21 mouse cellular contexts compared by ENCODE assay signal in genomic region chr8:54114581-54114980, GRCm38 (mm10). TPM values are rescaled to one million over a fixed set of nuclear protein-coding genes. Genes with fewer than 3 reads are reported as not detected.
A peak's percentile ranks its signal among the peaks of the same experiment; 100 is the strongest.
DNase-seq lines count a peak whose midpoint lies in the region; ATAC-seq and TF ChIP-seq lines count a peak whose summit lies in the region.
"Had no signal": no experiment of that assay in that cellular context is flagged by ENCODE, and none has a peak within 500 bp of the region (broad histone marks: within the 10 kb centered on the region; RNA-seq: fewer than 3 reads in every experiment).

No protein-coding gene starts in this region.

- H3K36me3 ChIP-seq in heart, embryonic 12.5 days: no peaks in the 10 kb centered on the region
- no peaks in the 10 kb centered on the region for H3K36me3 ChIP-seq in heart, embryonic 11.5 days (ENCODE audit: control insufficient read depth, insufficient read depth, low read length)
- no peaks in the 10 kb centered on the region for H3K36me3 ChIP-seq in embryonic facial prominence, embryonic 15.5 days
- no peaks in the 10 kb centered on the region for H3K36me3 ChIP-seq in limb, embryonic 14.5 days (ENCODE audit: control insufficient read depth, insufficient read depth, low read length)
- H3K36me3 ChIP-seq: G1E; intestine, embryonic 15.5 days; kidney, embryonic 15.5 days; midbrain, embryonic 13.5 days had no signal

- no peak for ATAC-seq in heart, embryonic 12.5 days (ENCODE audit: insufficient number of reproducible peaks, low FRiP score)
- no peak for ATAC-seq in heart, embryonic 11.5 days (replicated peaks; ENCODE audit: insufficient number of reproducible peaks, low FRiP score, low TSS enrichment)
- no peak for ATAC-seq in embryonic facial prominence, embryonic 15.5 days (ENCODE audit: insufficient number of reproducible peaks, low FRiP score, low TSS enrichment, low read depth)
- 0 out of 2 replicates have a peak, but pooled peaks have one; percentile 53 for ATAC-seq in limb, embryonic 14.5 days (ENCODE audit: low FRiP score, low read depth)
- no peak for ATAC-seq in monocyte, adult 5-6 weeks (replicated peaks; ENCODE audit: insufficient number of reproducible peaks, low FRiP score, low TSS enrichment, poor library complexity, severe bottlenecking)
- ATAC-seq: forebrain, embryonic 13.5 days; intestine, embryonic 15.5 days; lung, postnatal 0 days; midbrain, embryonic 13.5 days had no signal

- peak overlapping the region; percentile 33; the same call in 1 of the 2 replicates for H3K27ac ChIP-seq in heart, embryonic 12.5 days (ENCODE audit: poor library complexity, severe bottlenecking)
- H3K27ac ChIP-seq in heart, embryonic 11.5 days (ENCODE audit: low read depth, low read length): no peak overlapping the region
- 0 out of 2 replicates have a peak overlapping the region, but pooled peaks have one; percentile 1 for H3K27ac ChIP-seq in embryonic facial prominence, embryonic 15.5 days (replicated peaks)
- no peak overlapping the region for H3K27ac ChIP-seq in limb, embryonic 14.5 days (replicated peaks; ENCODE audit: low read depth, low read length)
- H3K27ac ChIP-seq: forebrain, embryonic 13.5 days; heart, adult 2 months; hindbrain, embryonic 14.5 days; intestine, embryonic 15.5 days; kidney, embryonic 15.5 days; midbrain, embryonic 13.5 days had no signal

- H3K9ac ChIP-seq in heart, embryonic 12.5 days: no peak overlapping the region
- no peak overlapping the region for H3K9ac ChIP-seq in heart, embryonic 11.5 days (ENCODE audit: low read depth, low read length)
- H3K9ac ChIP-seq in embryonic facial prominence, embryonic 15.5 days: no peak overlapping the region
- no peak overlapping the region for H3K9ac ChIP-seq in limb, embryonic 14.5 days (ENCODE audit: low read depth, low read length, severe bottlenecking)
- H3K9ac ChIP-seq: forebrain, embryonic 13.5 days; hindbrain, embryonic 14.5 days; intestine, embryonic 15.5 days; kidney, embryonic 15.5 days; midbrain, embryonic 13.5 days had no signal

- H3K4me2 ChIP-seq in heart, embryonic 12.5 days: no peak overlapping the region
- H3K4me2 ChIP-seq in heart, embryonic 11.5 days: no peak overlapping the region
- no peak overlapping the region for H3K4me2 ChIP-seq in embryonic facial prominence, embryonic 15.5 days (replicated peaks)
- no peak overlapping the region for H3K4me2 ChIP-seq in limb, embryonic 14.5 days (replicated peaks; ENCODE audit: low read depth, low read length, severe bottlenecking)
- H3K4me2 ChIP-seq: forebrain, embryonic 13.5 days; hindbrain, embryonic 14.5 days; intestine, embryonic 15.5 days; kidney, embryonic 15.5 days; midbrain, embryonic 13.5 days had no signal

- no peaks in the 10 kb centered on the region for H3K9me3 ChIP-seq in heart, embryonic 12.5 days (replicated peaks)
- H3K9me3 ChIP-seq in heart, embryonic 11.5 days (replicated peaks; ENCODE audit: control insufficient read depth, low read length): no peaks in the 10 kb centered on the region
- H3K9me3 ChIP-seq in embryonic facial prominence, embryonic 15.5 days (replicated peaks): no peaks in the 10 kb centered on the region
- H3K9me3 ChIP-seq in limb, embryonic 14.5 days (ENCODE audit: control insufficient read depth, low read length): no peaks in the 10 kb centered on the region
- H3K9me3 ChIP-seq: forebrain, embryonic 13.5 days; G1E; intestine, embryonic 15.5 days; kidney, embryonic 15.5 days; midbrain, embryonic 13.5 days had no signal

- peak; percentile 47 for DNase-seq in embryo, embryonic 10 days (ENCODE audit: low spot score)
- DNase-seq in limb, embryonic 14.5 days (ENCODE audit: low spot score): peak; percentile 50
- DNase-seq in testis, postnatal 10 days (ENCODE audit: low spot score): no peak
- no peak for DNase-seq in lung, postnatal 4 days
- DNase-seq: cerebellum, adult 2 months; cerebellum, postnatal 36 days; gastrocnemius, postnatal 14 days; heart, adult 2 months; heart, postnatal 14 days; liver had no signal

- no peak overlapping the region for H3K4me3 ChIP-seq in heart, embryonic 12.5 days
- H3K4me3 ChIP-seq in heart, embryonic 11.5 days (ENCODE audit: low read depth, low read length): no peak overlapping the region
- H3K4me3 ChIP-seq in embryonic facial prominence, embryonic 15.5 days (replicated peaks): no peak overlapping the region
- H3K4me3 ChIP-seq in limb, embryonic 14.5 days (replicated peaks; ENCODE audit: low read length): no peak overlapping the region
- H3K4me3 ChIP-seq: forebrain, embryonic 13.5 days; heart, adult 2 months; intestine, embryonic 15.5 days; kidney, embryonic 15.5 days; midbrain, embryonic 13.5 days had no signal

- no peak for TF ChIP-seq POLR2A in limb, embryonic 14.5 days (IDR thresholded peaks at IDR 0.05; ENCODE audit: borderline replicate concordance, extremely low read depth, insufficient read depth, insufficient read length)

- H3K4me1 ChIP-seq in heart, embryonic 12.5 days (replicated peaks): peaks cover 10% of the 10 kb centered on the region
- no peaks in the 10 kb centered on the region for H3K4me1 ChIP-seq in heart, embryonic 11.5 days (ENCODE audit: control insufficient read depth, insufficient read depth, low read length)
- H3K4me1 ChIP-seq in embryonic facial prominence, embryonic 15.5 days: no peaks in the 10 kb centered on the region
- H3K4me1 ChIP-seq in limb, embryonic 14.5 days (ENCODE audit: control insufficient read depth, insufficient read depth, low read length): peaks cover 11% of the 10 kb centered on the region
- H3K4me1 ChIP-seq: forebrain, embryonic 13.5 days; intestine, embryonic 15.5 days; kidney, embryonic 15.5 days; midbrain, embryonic 13.5 days had no signal

- no peaks in the 10 kb centered on the region for H3K27me3 ChIP-seq in heart, embryonic 12.5 days (replicated peaks)
- H3K27me3 ChIP-seq in heart, embryonic 11.5 days (ENCODE audit: control insufficient read depth, insufficient read depth, low read length): no peaks in the 10 kb centered on the region
- no peaks in the 10 kb centered on the region for H3K27me3 ChIP-seq in embryonic facial prominence, embryonic 15.5 days
- H3K27me3 ChIP-seq in limb, embryonic 14.5 days (ENCODE audit: control insufficient read depth, insufficient read depth, low read length): no peaks in the 10 kb centered on the region
- H3K27me3 ChIP-seq: forebrain, embryonic 13.5 days; intestine, embryonic 15.5 days; kidney, embryonic 15.5 days; midbrain, embryonic 13.5 days had no signal

- 44% methylated on average over 3 of the region's 3 CpGs for WGBS in heart, embryonic 12.5 days
- 48% methylated on average over 3 of the region's 3 CpGs for WGBS in heart, embryonic 11.5 days (ENCODE audit: insufficient replicate concordance)
- WGBS in embryonic facial prominence, embryonic 15.5 days: 18% methylated on average over 3 of the region's 3 CpGs
- WGBS in limb, embryonic 14.5 days: 8% methylated on average over 3 of the region's 3 CpGs

RNA-seq across cellular contexts. Expression of gene Vegfc, which starts 37.2 kb away (rescaled TPM):
- polyA plus RNA-seq in heart, embryonic 12.5 days (2016; fragmentation: Nextera tagmentation; extraction: Ambion mirVana): 19.7 and 23.2 TPM in 2 replicates
- polyA plus RNA-seq in heart, embryonic 11.5 days (2014; fragmentation: Nextera tagmentation; extraction: Ambion mirVana): 13.7 and 14.9 TPM in 2 replicates
- polyA plus RNA-seq in embryonic facial prominence, embryonic 15.5 days (2015; fragmentation: Nextera tagmentation; extraction: Ambion mirVana): 8.5 and 10.4 TPM in 2 replicates
- 9.6 and 10.6 TPM in 2 replicates for polyA plus RNA-seq in limb, embryonic 14.5 days (2012; rRNA removed)
- 12.5 and 13.1 TPM in 2 replicates for polyA plus RNA-seq in limb, embryonic 14.5 days (2014; fragmentation: Nextera tagmentation; extraction: Ambion mirVana)
- 7.4 to 14.4 TPM (median 12.0 TPM) in 3 replicates for total RNA-seq in monocyte, adult 5-6 weeks (2017)
- polyA plus RNA-seq: G1E had no signal

Comparison
In these comparisons a context has a peak if more than half of its experiments do, and no peak if none do; other contexts are left out.
1. H3K27ac ChIP-seq: peak in heart, embryonic 12.5 days (single experiment) and embryonic facial prominence, embryonic 15.5 days (single experiment); none in heart, embryonic 11.5 days (single experiment) and limb, embryonic 14.5 days (single experiment).
2. DNase-seq: peak in embryo, embryonic 10 days (single experiment) and limb, embryonic 14.5 days (single experiment); none in testis, postnatal 10 days (single experiment) and lung, postnatal 4 days (0 of 2).